Mouse (Mus musculus): ENCODE results near the gene Mobp.

- TF ChIP-seq POLR2A (IDR thresholded peaks at IDR 0.05; ENCODE audit: borderline replicate concordance, extremely low read depth, low read depth, low read length) (no peak), CTCF (IDR thresholded peaks at IDR 0.05; ENCODE audit: insufficient read depth, low read length) (no peak)
Observed at GRCm38 (mm10) chr9:120190891-120191290, 41.4 kb downstream of the Mobp start.

All from lung, adult 2 months (tissue).